Mouse (Mus musculus) small intestine, adult 2 months (tissue): Measurements from ENCODE around the gene Plekha8.

Source experiments
- CTCF ChIP-seq: fragments of 200-500 bp; IDR thresholded peaks from 2 replicates; pipeline ENCODE4 v1.5.1; 2012; ENCODE audit warnings: low read depth, mild to moderate bottlenecking, control low read depth, inconsistent platforms, low read length, moderate library complexity, mixed read lengths; ENCODE audit not compliant: insufficient replicate concordance, insufficient read length; ENCODE audit errors: extremely low read depth
- POLR2A ChIP-seq: fragments of 200-500 bp; IDR thresholded peaks from 2 replicates; pipeline ENCODE4 v1.6.1; 2012; ENCODE audit warnings: low read depth, mild to moderate bottlenecking, control low read depth, inconsistent platforms, low read length, moderate library complexity

DNA sequence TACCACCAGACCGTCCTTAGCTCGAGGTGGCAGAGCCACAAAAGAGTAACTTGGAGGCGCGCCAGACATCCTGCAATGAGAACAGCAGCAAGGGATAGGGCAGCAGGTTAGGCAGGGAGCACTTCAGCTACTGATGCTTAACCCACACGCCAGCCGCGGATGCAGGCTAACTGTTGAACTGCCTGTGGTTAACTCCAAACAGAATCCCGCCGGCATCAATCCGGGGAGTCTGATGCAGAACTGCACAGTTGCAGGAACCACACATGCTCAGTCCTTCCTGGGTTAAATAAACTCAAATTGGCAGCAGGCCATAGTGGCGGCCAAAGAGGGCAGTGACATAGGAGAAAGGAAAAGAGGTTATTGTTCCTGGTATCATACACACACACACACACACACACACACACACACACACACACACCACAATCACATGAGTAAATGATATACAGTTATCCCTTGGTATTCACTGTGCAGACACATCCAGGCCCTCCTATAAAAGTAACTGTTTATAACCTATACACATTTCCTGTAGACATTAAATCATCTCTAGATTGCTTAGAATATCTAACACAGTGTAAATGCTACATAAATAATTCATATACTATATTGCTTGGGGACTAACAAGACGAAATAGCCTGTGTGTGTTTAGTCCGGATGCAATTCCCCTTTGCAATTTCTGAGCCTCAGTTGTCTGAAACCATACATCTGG is 46.4 kb upstream of the Plekha8 start:
- TF ChIP-seq CTCF (no peak), POLR2A (no peak)
